Mouse (Mus musculus) stomach, embryonic 14.5 days (tissue): ENCODE measurements around the gene Ccnl1. TPM values are rescaled to one million over a fixed set of nuclear protein-coding genes. Genes with fewer than 3 reads are reported as not detected.
A peak's percentile ranks its signal among the peaks of the same experiment; 100 is the strongest.

ENCODE experiments used
- ATAC-seq: fragments of 200-750 bp; cut with Nextera tagmentation; 2 replicates; pipeline ENCODE4 v1.8.0; 2017; ENCODE audit warnings: low read depth, moderate TSS enrichment; ENCODE audit not compliant: insufficient number of reproducible peaks, insufficient read depth, low FRiP score
- H3K27ac ChIP-seq: fragments of 300-500 bp; sonication (generic); 2 replicates; pipeline ENCODE4 v1.5.1; 2014; ENCODE audit warnings: mild to moderate bottlenecking, low read length, moderate library complexity, mixed read lengths
- H3K27me3 ChIP-seq: fragments of 300-500 bp; sonication (generic); 2 replicates; pipeline ENCODE4 v1.6.1; 2014; ENCODE audit warnings: low read length, control low read depth, mixed read lengths; ENCODE audit not compliant: control insufficient read depth, insufficient read depth
- H3K36me3 ChIP-seq: fragments of 300-500 bp; sonication (generic); 2 replicates; pipeline ENCODE4 v1.6.1; 2014; ENCODE audit warnings: mild to moderate bottlenecking, control low read depth, low read length, moderate library complexity, mixed read lengths; ENCODE audit not compliant: control insufficient read depth, insufficient read depth
- H3K4me1 ChIP-seq: fragments of 300-500 bp; sonication (generic); 2 replicates; pipeline ENCODE4 v1.6.1; 2014; ENCODE audit warnings: low read length, control low read depth, mixed read lengths; ENCODE audit not compliant: control insufficient read depth, insufficient read depth
- H3K4me2 ChIP-seq: fragments of 300-500 bp; sonication (generic); replicated peaks from 2 replicates; pipeline ENCODE4 v1.6.1; 2014; ENCODE audit warnings: low read depth, low read length, control low read depth
- H3K4me3 ChIP-seq: fragments of 300-500 bp; sonication (generic); 2 replicates; pipeline ENCODE4 v1.5.1; 2014; ENCODE audit warnings: low read depth, low read length, control low read depth
- H3K9ac ChIP-seq: fragments of 300-500 bp; sonication (generic); replicated peaks from 2 replicates; pipeline ENCODE4 v1.6.1; 2014; ENCODE audit warnings: low read depth, mild to moderate bottlenecking, control low read depth, low read length, moderate library complexity, mixed read lengths
- H3K9me3 ChIP-seq: fragments of 300-500 bp; sonication (generic); 2 replicates; pipeline ENCODE4 v1.6.1; 2016; ENCODE audit warnings: low read depth, low read length, control low read depth; ENCODE audit not compliant: control insufficient read depth
- WGBS: fragments of 180-500 bp; shearing (Covaris S2); extraction: QIAGEN DNeasy Blood & Tissue Kit; methylation state at CpG from one replicate; pipeline ENCODE4 v1.1.7; 2014; 5-methylcytosine and 5-hydroxymethylcytosine counted together
- polyA plus RNA-seq: library from polyadenylated mRNA; unstranded; fragments of >200 nt; fragmentation: Nextera tagmentation; extraction: Ambion mirVana; gene quantifications from 2 replicates; pipeline ENCODE4 v1.2.1, GENCODE M21; 2014

Ccnl1 gene
- polyA plus RNA-seq, 1 experiment from 2014 or later: 137 TPM

DNA sequence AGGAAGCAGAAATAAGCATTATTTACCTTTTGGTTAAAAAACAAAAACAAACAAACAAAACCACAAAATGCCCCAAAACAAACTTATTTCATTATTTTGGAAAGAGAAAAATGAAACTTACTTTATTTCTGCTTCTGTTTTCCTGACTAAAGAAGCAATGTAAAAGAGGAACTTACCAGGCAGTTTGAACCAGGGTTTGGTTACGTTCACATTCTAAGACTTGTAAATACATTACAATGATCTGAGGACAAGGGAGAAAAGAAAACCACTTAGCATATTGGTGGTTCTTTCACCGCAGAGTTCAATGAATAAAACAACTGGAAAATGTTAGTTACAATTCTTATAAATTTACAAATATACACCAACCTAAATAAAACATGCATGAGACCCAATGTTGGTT lies 7.7 kb downstream of the Ccnl1 start:
- Histone ChIP-seq H3K27ac (no peak overlapping the region), H3K4me3 (no peak overlapping the region), H3K4me2 (no peak overlapping the region), H3K36me3 (peaks cover 81% of the 10 kb centered on the region), H3K27me3 (no peaks in the 10 kb centered on the region), H3K9me3 (no peaks in the 10 kb centered on the region), H3K9ac (no peak overlapping the region), H3K4me1 (peaks cover 7% of the 10 kb centered on the region; the same call in 1 of the 2 replicates)
- WGBS: 93% methylated on average over 2 of the region's 2 CpGs
- ATAC-seq: no peak

- 0 out of 2 replicates have a peak, but pooled peaks have one; percentile 4 for ATAC-seq
- no peak overlapping the region for H3K4me3 ChIP-seq
- no peak overlapping the region for H3K27ac ChIP-seq
- 88% methylated on average over 2 of the region's 2 CpGs for WGBS
- peaks cover 59% of the 10 kb centered on the region for H3K36me3 ChIP-seq
- no peaks in the 10 kb centered on the region for H3K9me3 ChIP-seq
- H3K27me3 ChIP-seq: no peaks in the 10 kb centered on the region
- no peaks in the 10 kb centered on the region for H3K4me1 ChIP-seq
- no peak overlapping the region for H3K9ac ChIP-seq
- no peak overlapping the region for H3K4me2 ChIP-seq
These were observed 12.6 kb downstream of the Ccnl1 start for GRCm38 (mm10) chr3:65945277-65945932.

DNA sequence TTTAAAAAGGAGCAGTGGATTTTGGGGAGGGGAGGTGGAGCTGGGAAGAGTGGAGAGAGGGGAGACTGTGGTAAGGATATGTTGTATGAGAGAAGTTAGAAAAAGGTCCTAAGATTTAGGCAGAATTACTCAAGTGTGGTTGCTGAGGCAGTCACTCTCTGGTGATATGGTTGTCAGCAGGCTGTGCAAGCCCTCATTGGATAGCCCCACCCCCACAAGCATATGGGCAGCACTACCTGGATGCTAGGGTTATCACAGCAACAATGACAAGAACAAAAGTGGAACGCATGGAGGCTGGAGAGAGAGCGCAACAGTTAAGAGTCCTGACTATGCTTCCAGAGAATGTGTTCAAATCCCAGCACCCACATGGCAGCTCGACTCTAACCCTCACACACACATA lies 13.3 kb downstream of the Ccnl1 start:
- Histone ChIP-seq H3K36me3 (peaks cover 52% of the 10 kb centered on the region), H3K9me3 (no peaks in the 10 kb centered on the region), H3K27me3 (no peaks in the 10 kb centered on the region), H3K4me2 (no peak overlapping the region), H3K4me3 (no peak overlapping the region), H3K9ac (no peak overlapping the region), H3K4me1 (no peaks in the 10 kb centered on the region), H3K27ac (no peak overlapping the region)
- WGBS: 86% methylated on average over 3 of the region's 3 CpGs
- ATAC-seq: peak; percentile 37; the same call in 1 of the 2 replicates

DNA sequence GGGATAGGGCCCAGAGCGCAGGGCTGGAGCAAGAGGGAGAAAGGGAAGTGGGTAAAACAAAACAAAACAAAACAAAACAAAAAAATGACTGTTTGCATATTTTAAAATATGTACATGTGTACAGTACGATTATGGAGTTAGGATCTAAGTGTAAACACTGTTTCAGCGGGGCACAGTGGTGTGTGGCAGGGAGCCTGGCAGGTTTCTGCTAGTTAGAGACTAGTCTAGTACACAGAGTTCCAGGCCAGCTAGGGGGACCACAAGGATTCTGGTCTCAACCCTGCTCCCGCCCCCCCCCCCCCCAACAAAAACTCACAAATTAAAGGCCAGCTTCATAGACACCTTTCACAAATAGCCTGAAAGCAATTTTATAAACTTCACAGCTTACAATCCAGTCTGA lies 14.6 kb downstream of the Ccnl1 start:
- no peak overlapping the region for H3K9ac ChIP-seq
- peaks cover 42% of the 10 kb centered on the region for H3K36me3 ChIP-seq
- no peak overlapping the region for H3K4me2 ChIP-seq
- no peak overlapping the region for H3K4me3 ChIP-seq
- no peak for ATAC-seq
- no peaks in the 10 kb centered on the region for H3K4me1 ChIP-seq
- WGBS: 69% methylated on average over 4 of the region's 4 CpGs
- H3K9me3 ChIP-seq: no peaks in the 10 kb centered on the region
- no peak overlapping the region for H3K27ac ChIP-seq
- no peaks in the 10 kb centered on the region for H3K27me3 ChIP-seq

- 75% methylated on average over 1 of the region's 1 CpGs for WGBS
These were observed 17.0 kb downstream of the Ccnl1 start for GRCm38 (mm10) chr3:65941052-65941451.

DNA sequence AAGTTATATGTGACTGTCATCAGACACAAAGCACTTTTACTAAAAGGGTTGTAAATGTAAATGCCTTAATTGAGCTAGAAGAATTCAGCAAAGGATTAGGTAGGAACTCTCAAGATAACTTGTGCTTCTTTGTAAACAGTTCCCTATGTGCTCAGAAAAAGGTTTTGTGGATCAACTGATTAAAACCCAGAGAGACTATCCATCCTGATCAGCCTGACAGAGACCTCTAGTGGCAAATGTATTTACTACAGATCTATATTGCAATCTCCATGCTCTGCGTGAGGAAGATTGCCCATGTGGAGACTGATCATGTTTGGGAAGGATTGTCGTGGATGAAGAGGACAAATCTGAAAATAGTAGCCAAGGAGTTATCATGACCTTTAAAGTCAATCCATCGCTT lies 19.8 kb downstream of the Ccnl1 start:
- ATAC-seq: 0 out of 2 replicates have a peak, but pooled peaks have one; percentile 14
- Histone ChIP-seq H3K36me3 (no peaks in the 10 kb centered on the region), H3K4me3 (no peak overlapping the region), H3K4me1 (no peaks in the 10 kb centered on the region), H3K27me3 (no peaks in the 10 kb centered on the region), H3K27ac (no peak overlapping the region), H3K9me3 (no peaks in the 10 kb centered on the region), H3K4me2 (no peak overlapping the region), H3K9ac (no peak overlapping the region)
- WGBS: 20% methylated on average over 3 of the region's 3 CpGs

More at GRCm38 (mm10) chr3:65941052-65941451, 17.0 kb downstream of the Ccnl1 start:
- Histone ChIP-seq H3K4me3 (no peak overlapping the region), H3K9ac (no peak overlapping the region), H3K4me1 (no peaks in the 10 kb centered on the region), H3K4me2 (no peak overlapping the region), H3K9me3 (no peaks in the 10 kb centered on the region), H3K27me3 (no peaks in the 10 kb centered on the region), H3K27ac (no peak overlapping the region), H3K36me3 (peaks cover 20% of the 10 kb centered on the region; the same call in 1 of the 2 replicates)
- ATAC-seq: no peak

DNA sequence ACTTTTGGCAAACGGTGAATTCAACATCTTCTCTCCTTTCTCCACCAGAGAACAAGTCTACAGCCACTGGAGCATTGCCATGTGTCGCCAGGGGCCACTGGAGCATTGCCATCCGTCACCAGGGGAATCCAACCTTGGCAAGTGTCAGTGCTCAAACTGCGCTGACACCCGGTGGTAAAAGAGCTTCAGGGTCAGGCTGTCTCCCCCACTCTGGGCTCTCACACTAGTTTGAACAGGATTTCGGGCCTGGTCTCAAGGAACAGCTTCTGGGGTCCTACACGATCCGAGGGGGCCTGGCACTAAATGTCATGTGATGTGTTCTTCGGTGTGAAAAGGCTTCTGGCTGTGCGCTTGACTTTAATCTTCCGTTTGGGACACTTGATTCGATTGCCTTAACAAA lies 21.7 kb downstream of the Ccnl1 start:
- ATAC-seq: no peak
- Histone ChIP-seq H3K9me3 (no peaks in the 10 kb centered on the region), H3K4me3 (no peak overlapping the region), H3K27ac (no peak overlapping the region), H3K27me3 (no peaks in the 10 kb centered on the region), H3K9ac (no peak overlapping the region), H3K4me1 (no peaks in the 10 kb centered on the region), H3K36me3 (no peaks in the 10 kb centered on the region), H3K4me2 (no peak overlapping the region)
- 68% methylated on average over 12 of the region's 12 CpGs for WGBS

DNA sequence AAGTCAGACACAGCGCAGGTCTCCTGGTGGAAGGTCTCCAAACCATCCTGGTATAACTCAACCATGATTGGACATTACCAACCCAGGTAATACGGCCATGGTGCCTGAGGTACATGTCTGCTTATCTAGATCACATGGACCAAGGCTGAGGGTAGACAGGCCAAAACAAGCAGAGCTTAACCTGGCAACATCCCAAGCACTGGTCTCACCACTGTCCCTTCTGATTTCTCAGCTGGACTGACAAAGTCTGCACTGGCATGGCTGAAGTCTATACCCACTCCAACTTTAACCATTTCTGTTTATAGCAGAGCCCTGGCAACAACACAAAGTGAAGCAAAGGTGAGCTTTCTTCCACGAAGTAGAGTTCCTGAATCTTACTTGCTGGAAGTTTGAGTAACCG lies 22.9 kb downstream of the Ccnl1 start:
- WGBS: 84% methylated on average over 4 of the region's 4 CpGs
- H3K9me3 ChIP-seq: no peaks in the 10 kb centered on the region
- no peak for ATAC-seq
- H3K27me3 ChIP-seq: no peaks in the 10 kb centered on the region
- H3K4me2 ChIP-seq: no peak overlapping the region
- no peak overlapping the region for H3K9ac ChIP-seq
- no peak overlapping the region for H3K4me3 ChIP-seq
- H3K4me1 ChIP-seq: no peaks in the 10 kb centered on the region
- H3K27ac ChIP-seq: no peak overlapping the region
- no peaks in the 10 kb centered on the region for H3K36me3 ChIP-seq

- 76% methylated on average over 4 of the region's 4 CpGs for WGBS
- no peak overlapping the region for H3K9ac ChIP-seq
- no peaks in the 10 kb centered on the region for H3K36me3 ChIP-seq
- no peaks in the 10 kb centered on the region for H3K9me3 ChIP-seq
- H3K27me3 ChIP-seq: no peaks in the 10 kb centered on the region
- 0 out of 2 replicates have a peak, but pooled peaks cover 11% of the 10 kb centered on the region for H3K4me1 ChIP-seq
- ATAC-seq: no peak
- H3K4me3 ChIP-seq: no peak overlapping the region
- no peak overlapping the region for H3K4me2 ChIP-seq
- no peak overlapping the region for H3K27ac ChIP-seq
These were observed 24.3 kb downstream of the Ccnl1 start for GRCm38 (mm10) chr3:65933726-65934125.
